25 mouse cellular contexts compared by ENCODE assay signal in genomic region chrX:121637180-121637579, GRCm38 (mm10).
"Had no signal": no experiment of that assay in that cellular context is flagged by ENCODE, and none has a peak within 500 bp of the region (broad histone marks: within the 10 kb centered on the region; RNA-seq: fewer than 3 reads in every experiment).

No protein-coding gene starts in this region.

- DNase-seq: gastrocnemius, postnatal 14 days; gastrocnemius, postnatal 36 days; heart, adult 18-20 months; heart, postnatal 10 days; heart, postnatal 4 days; kidney, adult 18-20 months; kidney, adult 8-10 months; kidney, postnatal 10 days; kidney, postnatal 25 days; kidney, postnatal 4 days; layer of hippocampus, adult 9-11 months; layer of hippocampus, postnatal 36 days; left cerebral cortex, postnatal 4 days had no signal

- H3K4me3 ChIP-seq: heart, embryonic 10.5 days; heart, embryonic 12.5 days; hindbrain, embryonic 10.5 days; hindbrain, embryonic 13.5 days; hindbrain, embryonic 15.5 days; intestine, embryonic 15.5 days; limb, embryonic 13.5 days; limb, embryonic 15.5 days; liver, embryonic 12.5 days had no signal

- ATAC-seq: hindbrain, postnatal 0 days; intestine, embryonic 15.5 days; intestine, postnatal 0 days; liver, embryonic 12.5 days had no signal

- H3K27ac ChIP-seq: heart, embryonic 10.5 days; hindbrain, embryonic 10.5 days; hindbrain, embryonic 13.5 days; hindbrain, embryonic 15.5 days; hindbrain, postnatal 0 days; intestine, embryonic 15.5 days; limb, embryonic 13.5 days; limb, embryonic 15.5 days; liver, embryonic 12.5 days; liver, embryonic 14.5 days had no signal
